Mouse (Mus musculus) ES-Bruce4 (cell line): ENCODE results near the gene Gna12.

ENCODE experiments used
- CTCF ChIP-seq: IDR thresholded peaks from one replicate; pipeline ENCODE4 v1.8.1; 2011; ENCODE audit warnings: low read depth, low read length
- EP300 ChIP-seq: IDR thresholded peaks from 2 replicates; pipeline ENCODE4 v1.6.1; 2011; ENCODE audit warnings: low read depth, low read length; ENCODE audit not compliant: insufficient read depth
- POLR2A ChIP-seq: IDR thresholded peaks from one replicate; pipeline ENCODE4 v1.8.1; 2011; ENCODE audit warnings: low read length; ENCODE audit not compliant: insufficient read depth

DNA sequence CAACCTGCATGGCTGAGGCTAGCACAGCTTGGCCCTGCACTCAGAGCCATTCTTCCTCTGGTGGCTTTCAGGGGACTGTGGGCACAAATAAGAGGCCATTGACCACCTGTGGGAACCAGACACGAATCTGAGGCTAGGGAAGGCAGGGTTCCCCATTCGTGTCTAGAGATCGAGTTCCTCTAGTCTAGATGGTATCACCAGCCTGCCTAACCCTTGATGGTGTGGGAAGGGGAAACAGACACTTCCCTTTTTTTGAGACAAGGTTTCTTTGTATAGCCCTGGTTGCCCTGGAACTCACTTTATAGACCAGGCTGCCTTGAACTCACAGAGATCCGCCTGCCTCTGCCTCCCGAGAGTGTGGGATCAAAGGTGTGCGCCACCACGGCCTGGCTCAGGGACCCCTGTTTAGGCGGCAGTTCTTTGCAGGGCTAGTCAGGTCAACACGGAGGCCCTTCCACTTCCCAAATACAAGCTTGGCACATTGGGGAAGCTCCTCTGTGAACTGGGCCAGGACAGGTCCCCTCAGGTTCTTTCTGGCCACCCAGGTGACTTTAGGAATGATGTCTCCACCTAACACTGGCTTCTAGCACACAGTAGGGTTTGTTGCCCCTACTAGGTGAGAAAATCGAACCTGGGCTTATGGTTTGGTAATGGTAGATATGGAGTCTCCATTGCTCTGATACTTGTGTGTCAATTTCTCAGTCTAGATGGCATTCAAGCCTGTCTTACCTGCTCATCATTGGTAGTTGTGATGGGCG is 99.0 kb downstream of the Gna12 start:
- no peak for TF ChIP-seq CTCF
- no peak for TF ChIP-seq POLR2A
- TF ChIP-seq EP300, result no peak
